Mouse (Mus musculus): ENCODE measurements at regions not wholly inside any gene's neighbourhood (a gene's known extent, or its start where the extent isn't known, plus 50 kb on each side); places are given as distances from the start of the nearest gene placed in this dataset.

- TF ChIP-seq POLR2A (IDR thresholded peaks at IDR 0.05; ENCODE audit: control insufficient read depth, low read depth, low read length): no peak
- TF ChIP-seq CTCF (IDR thresholded peaks at IDR 0.05; ENCODE audit: control insufficient read depth, insufficient read depth, insufficient replicate concordance, low read depth, low read length): no peak
These were observed 206.7 kb upstream of the Nectin1 start for GRCm38 (mm10) chr9:43537121-43537520.
